Mouse (Mus musculus): ENCODE results near the gene Ppif. TPM values are rescaled to one million over a fixed set of nuclear protein-coding genes. Genes with fewer than 3 reads are reported as not detected.

The Ppif gene
- polyA plus RNA-seq, 1 experiment, result 14.1 TPM

GRCm38 (mm10) chr14:25686216-25686945 is 7.6 kb upstream of the Ppif start:
- no peak for TF ChIP-seq SRF (IDR thresholded peaks at IDR 0.05; ENCODE audit: control insufficient read depth, insufficient read length, low read depth)
- H3K79me2 ChIP-seq (ENCODE audit: control insufficient read depth, insufficient read depth), result no peaks in the 10 kb centered on the region

GRCm38 (mm10) chr14:25686983-25687901 is 6.7 kb upstream of the Ppif start:
- Histone ChIP-seq H3K79me2 (ENCODE audit: control insufficient read depth, insufficient read depth) (no peaks in the 10 kb centered on the region), H3K4me2 (ENCODE audit: low read depth) (no peak overlapping the region), H3K27me3 (ENCODE audit: control insufficient read depth, insufficient read depth, insufficient read length) (no peaks in the 10 kb centered on the region), H3K36me3 (ENCODE audit: control insufficient read depth, insufficient read depth) (no peaks in the 10 kb centered on the region), H3K4me3 (no peak overlapping the region), H3ac (ENCODE audit: control insufficient read depth, insufficient read length) (no peak overlapping the region)
- TF ChIP-seq E2F4 (IDR thresholded peaks at IDR 0.05; ENCODE audit: insufficient read depth) (no peak), MAX (IDR thresholded peaks at IDR 0.05; ENCODE audit: low read depth) (no peak), POLR2A (IDR thresholded peaks at IDR 0.05; ENCODE audit: insufficient read length, low read depth) (no peak), USF1 (IDR thresholded peaks at IDR 0.05; ENCODE audit: low read depth) (no peak), TCF12 (IDR thresholded peaks at IDR 0.05; ENCODE audit: insufficient read depth, poor library complexity, severe bottlenecking) (no peak), MYOG (IDR thresholded peaks at IDR 0.05; ENCODE audit: control insufficient read depth in 1 of 3, insufficient read depth in 1 of 3, insufficient read length in 2 of 3, low read depth in 2 of 3) (no peak), TCF3 (IDR thresholded peaks at IDR 0.05; ENCODE audit: insufficient read length, low read depth) (no peak), POLR2AphosphoS2 (IDR thresholded peaks at IDR 0.05; ENCODE audit: insufficient read length, low read depth) (no peak), REST (IDR thresholded peaks at IDR 0.05; ENCODE audit: insufficient read depth, insufficient read length) (no peak)

More at GRCm38 (mm10) chr14:25686216-25686945, 7.6 kb upstream of the Ppif start:
- H3ac ChIP-seq (ENCODE audit: control insufficient read depth, insufficient read length), result no peak overlapping the region
- H3K4me2 ChIP-seq (ENCODE audit: low read depth), result no peak overlapping the region
- no peaks in the 10 kb centered on the region for H3K36me3 ChIP-seq (ENCODE audit: control insufficient read depth, insufficient read depth)
- H3K27me3 ChIP-seq (ENCODE audit: control insufficient read depth, insufficient read depth, insufficient read length), result no peaks in the 10 kb centered on the region
- no peak overlapping the region for H3K4me3 ChIP-seq

- H3K27me3 ChIP-seq (ENCODE audit: control insufficient read depth, insufficient read depth, insufficient read length), result no peaks in the 10 kb centered on the region
- TF ChIP-seq REST (IDR thresholded peaks at IDR 0.05; ENCODE audit: insufficient read depth, insufficient read length), result no peak
- no peak for TF ChIP-seq SRF (IDR thresholded peaks at IDR 0.05; ENCODE audit: control insufficient read depth, insufficient read length, low read depth)
- no peak for TF ChIP-seq TCF12 (IDR thresholded peaks at IDR 0.05; ENCODE audit: insufficient read depth, poor library complexity, severe bottlenecking)
- no peak for TF ChIP-seq MAX (IDR thresholded peaks at IDR 0.05; ENCODE audit: low read depth)
- TF ChIP-seq USF1 (IDR thresholded peaks at IDR 0.05; ENCODE audit: low read depth), result no peak
- no peak for TF ChIP-seq CEBPB (IDR thresholded peaks at IDR 0.05; ENCODE audit: insufficient read depth, poor library complexity, severe bottlenecking)
- no peak for TF ChIP-seq POLR2AphosphoS2 (IDR thresholded peaks at IDR 0.05; ENCODE audit: insufficient read length, low read depth)
- TF ChIP-seq E2F4 (IDR thresholded peaks at IDR 0.05; ENCODE audit: insufficient read depth), result no peak
- TF ChIP-seq POLR2A (IDR thresholded peaks at IDR 0.05; ENCODE audit: insufficient read length, low read depth), result no peak
- no peak for TF ChIP-seq TCF3 (IDR thresholded peaks at IDR 0.05; ENCODE audit: insufficient read length, low read depth)
- TF ChIP-seq MYOD1 (IDR thresholded peaks at IDR 0.05; ENCODE audit: control insufficient read depth in 1 of 3, insufficient read length in 2 of 3, low read depth in 2 of 3), result no peak
- no peak for TF ChIP-seq MYOG (IDR thresholded peaks at IDR 0.05; ENCODE audit: control insufficient read depth in 1 of 3, insufficient read depth in 1 of 3, insufficient read length in 2 of 3, low read depth in 2 of 3)
- H3ac ChIP-seq (ENCODE audit: control insufficient read depth, insufficient read length), result peak overlapping the region; percentile 34
- peaks cover 14% of the 10 kb centered on the region for H3K79me2 ChIP-seq (ENCODE audit: control insufficient read depth, insufficient read depth)
- peak overlapping the region; percentile 50 for H3K4me2 ChIP-seq (ENCODE audit: low read depth)
- H3K36me3 ChIP-seq (ENCODE audit: control insufficient read depth, insufficient read depth), result no peaks in the 10 kb centered on the region
- H3K4me3 ChIP-seq, result peak overlapping the region; percentile 69
These were observed 575 bp upstream of the Ppif start for GRCm38 (mm10) chr14:25693271-25693887.

GRCm38 (mm10) chr14:25694569-25694897 is 579 bp downstream of the Ppif start:
- Histone ChIP-seq H3K27me3 (ENCODE audit: control insufficient read depth, insufficient read depth, insufficient read length) (no peaks in the 10 kb centered on the region), H3K79me2 (ENCODE audit: control insufficient read depth, insufficient read depth) (peaks cover 14% of the 10 kb centered on the region), H3K4me2 (ENCODE audit: low read depth) (peak overlapping the region; percentile 77), H3K4me3 (peak overlapping the region; percentile 69), H3ac (ENCODE audit: control insufficient read depth, insufficient read length) (peak overlapping the region; percentile 34), H3K36me3 (ENCODE audit: control insufficient read depth, insufficient read depth) (no peaks in the 10 kb centered on the region)
- TF ChIP-seq E2F4 (IDR thresholded peaks at IDR 0.05; ENCODE audit: insufficient read depth) (no peak), REST (IDR thresholded peaks at IDR 0.05; ENCODE audit: insufficient read depth, insufficient read length) (no peak), POLR2A (IDR thresholded peaks at IDR 0.05; ENCODE audit: insufficient read length, low read depth) (no peak), CEBPB (IDR thresholded peaks at IDR 0.05; ENCODE audit: insufficient read depth, poor library complexity, severe bottlenecking) (no peak), POLR2AphosphoS2 (IDR thresholded peaks at IDR 0.05; ENCODE audit: insufficient read length, low read depth) (no peak), SRF (IDR thresholded peaks at IDR 0.05; ENCODE audit: control insufficient read depth, insufficient read length, low read depth) (no peak), TCF3 (IDR thresholded peaks at IDR 0.05; ENCODE audit: insufficient read length, low read depth) (no peak), TCF12 (IDR thresholded peaks at IDR 0.05; ENCODE audit: insufficient read depth, poor library complexity, severe bottlenecking) (no peak), MAX (IDR thresholded peaks at IDR 0.05; ENCODE audit: low read depth) (no peak), MYOG (IDR thresholded peaks at IDR 0.05; ENCODE audit: control insufficient read depth in 1 of 3, insufficient read depth in 1 of 3, insufficient read length in 2 of 3, low read depth in 2 of 3) (no peak), USF1 (IDR thresholded peaks at IDR 0.05; ENCODE audit: low read depth) (no peak), MYOD1 (IDR thresholded peaks at IDR 0.05; ENCODE audit: control insufficient read depth in 1 of 3, insufficient read length in 2 of 3, low read depth in 2 of 3) (no peak)
